Comparison of ENCODE assay signal across 30 mouse cellular contexts in genomic region chr11:70039631-70040030, GRCm38 (mm10). TPM values are rescaled to one million over a fixed set of nuclear protein-coding genes. Genes with fewer than 3 reads are reported as not detected.
"Had no signal": no experiment of that assay in that cellular context is flagged by ENCODE, and none has a peak within 500 bp of the region (broad histone marks: within the 10 kb centered on the region; RNA-seq: fewer than 3 reads in every experiment).

No protein-coding gene starts in this region.

- H3K4me3 ChIP-seq: gastrocnemius, adult 2 months; heart, adult 2 months; heart, embryonic 13.5 days; heart, embryonic 15.5 days; hindbrain, embryonic 10.5 days; hindbrain, embryonic 12.5 days; intestine, embryonic 15.5 days; layer of hippocampus, adult 2 months; left cerebral cortex, adult 2 months; limb, embryonic 10.5 days; limb, embryonic 12.5 days; liver, embryonic 13.5 days had no signal

- ATAC-seq: hindbrain, embryonic 16.5 days; inflammation-experienced regulatory T-cells, adult 6 months; intestine, embryonic 15.5 days; intestine, postnatal 0 days had no signal

- H3K4me2 ChIP-seq: heart, embryonic 11.5 days; heart, embryonic 13.5 days; heart, embryonic 15.5 days; hindbrain, embryonic 12.5 days; hindbrain, embryonic 14.5 days; intestine, embryonic 15.5 days; limb, embryonic 12.5 days; liver, embryonic 11.5 days; liver, embryonic 13.5 days had no signal

- H3K9me3 ChIP-seq: heart, embryonic 13.5 days; heart, embryonic 15.5 days; hindbrain, embryonic 10.5 days; hindbrain, embryonic 12.5 days; intestine, embryonic 15.5 days; limb, embryonic 10.5 days; limb, embryonic 12.5 days; liver, embryonic 13.5 days had no signal

- H3K36me3 ChIP-seq: heart, embryonic 15.5 days; intestine, embryonic 15.5 days had no signal

- H3K27me3 ChIP-seq: heart, embryonic 13.5 days; heart, embryonic 15.5 days; hindbrain, embryonic 12.5 days; intestine, embryonic 15.5 days; limb, embryonic 12.5 days; liver, embryonic 13.5 days had no signal

- H3K9ac ChIP-seq: heart, embryonic 13.5 days; heart, embryonic 15.5 days; hindbrain, embryonic 12.5 days; hindbrain, embryonic 14.5 days; intestine, embryonic 15.5 days; limb, embryonic 12.5 days; liver, embryonic 13.5 days had no signal

- H3K4me1 ChIP-seq: heart, embryonic 13.5 days; heart, embryonic 15.5 days; intestine, embryonic 15.5 days; limb, embryonic 12.5 days had no signal

- H3K27ac ChIP-seq: heart, adult 2 months; heart, embryonic 13.5 days; heart, embryonic 15.5 days; hindbrain, embryonic 10.5 days; hindbrain, embryonic 12.5 days; hindbrain, embryonic 14.5 days; intestine, embryonic 15.5 days; limb, embryonic 10.5 days; limb, embryonic 12.5 days; liver, embryonic 13.5 days had no signal

- DNase-seq: gastrocnemius, adult 2 months; gastrocnemius, postnatal 10 days; gastrocnemius, postnatal 25 days; heart, adult 2 months; heart, postnatal 4 days; kidney, adult 18-20 months; kidney, adult 8-10 months; kidney, postnatal 10 days; kidney, postnatal 25 days; kidney, postnatal 4 days; liver; liver, embryonic 13.5 days had no signal

RNA-seq across cellular contexts. Expression of gene Asgr1, which starts 14.3 kb away (rescaled TPM):
- total RNA-seq: gastrocnemius, adult 2 months; gastrocnemius, postnatal 25 days; granulocyte monocyte progenitor cell, adult 5-6 weeks; heart, adult 2 months; heart, postnatal 25 days; heart, postnatal 4 days had no signal
- polyA plus RNA-seq: heart, adult 2 months; heart, embryonic 13.5 days; heart, embryonic 15.5 days; heart, postnatal 0 days; inflammation-experienced regulatory T-cells, adult 6 months; intestine, postnatal 0 days had no signal
